Mouse (Mus musculus): Measurements from ENCODE around the gene P2ry6.

P2ry6 gene

GRCm38 (mm10) chr7:100984452-100985395 lies 10.3 kb upstream of the P2ry6 start:
- DNase-seq = peak; percentile 61 to 86

- peak; percentile 85 to 94 for DNase-seq
Observed at GRCm38 (mm10) chr7:100979175-100979574, 4.7 kb upstream of the P2ry6 start.

GRCm38 (mm10) chr7:100978171-100978570 lies 3.7 kb upstream of the P2ry6 start:
- no peak for DNase-seq

GRCm38 (mm10) chr7:100972875-100973274 lies 1.6 kb downstream of the P2ry6 start:
- DNase-seq = no peak

GRCm38 (mm10) chr7:100968874-100969659 lies 5.4 kb downstream of the P2ry6 start:
- DNase-seq = no peak

GRCm38 (mm10) chr7:100968376-100968775 lies 6.1 kb downstream of the P2ry6 start:
- no peak for DNase-seq

- DNase-seq = no peak
Observed at GRCm38 (mm10) chr7:100967850-100968249, 6.6 kb downstream of the P2ry6 start.

- no peak for DNase-seq
Observed at GRCm38 (mm10) chr7:100966014-100966413, 8.4 kb downstream of the P2ry6 start.

- peak in 1 of 2 experiments; percentile 49 for DNase-seq
Observed at GRCm38 (mm10) chr7:100965079-100965478, 9.4 kb downstream of the P2ry6 start.

- DNase-seq = peak; percentile 47 to 56
Observed at GRCm38 (mm10) chr7:100964242-100964641, 10.2 kb downstream of the P2ry6 start.

- no peak for DNase-seq
Observed at GRCm38 (mm10) chr7:100963381-100963780, 11.1 kb downstream of the P2ry6 start.

- DNase-seq = peak in 1 of 2 experiments; percentile 37
Observed at GRCm38 (mm10) chr7:100961146-100961545, 13.3 kb downstream of the P2ry6 start.

GRCm38 (mm10) chr7:100960462-100960861 lies 14.0 kb downstream of the P2ry6 start:
- no peak for DNase-seq

- no peak for DNase-seq
Observed at GRCm38 (mm10) chr7:100958426-100958825, 16.0 kb downstream of the P2ry6 start.

- no peak for DNase-seq
Observed at GRCm38 (mm10) chr7:100952686-100953085, 21.8 kb downstream of the P2ry6 start.

GRCm38 (mm10) chr7:100951903-100952302 lies 22.5 kb downstream of the P2ry6 start:
- peak in 1 of 2 experiments; percentile 69 for DNase-seq

GRCm38 (mm10) chr7:100950481-100951010 lies 23.9 kb downstream of the P2ry6 start:
- peak; percentile 75 to 82 for DNase-seq

GRCm38 (mm10) chr7:100950031-100950430 lies 24.4 kb downstream of the P2ry6 start:
- no peak for DNase-seq

GRCm38 (mm10) chr7:100944738-100945137 lies 29.7 kb downstream of the P2ry6 start:
- DNase-seq = peak in 1 of 2 experiments; percentile 68

GRCm38 (mm10) chr7:100944306-100944705 lies 30.1 kb downstream of the P2ry6 start:
- DNase-seq = no peak

- peak; percentile 69 to 81 for DNase-seq
Observed at GRCm38 (mm10) chr7:100942789-100943615, 31.4 kb downstream of the P2ry6 start.

GRCm38 (mm10) chr7:100941169-100941568 lies 33.3 kb downstream of the P2ry6 start:
- DNase-seq = no peak

Measured in lung, postnatal 4 days (tissue).